Mouse (Mus musculus) liver, embryonic 14.5 days (tissue): ENCODE measurements around the gene Metap1d.

ENCODE experiments used
- CTCF ChIP-seq: IDR thresholded peaks from 2 replicates; pipeline ENCODE4 v1.5.1; 2016; ENCODE audit warnings: antibody characterized with exemption, low read depth, control low read depth
- EP300 ChIP-seq: IDR thresholded peaks from 2 replicates; pipeline ENCODE4 v1.6.1; 2016; ENCODE audit warnings: antibody characterized with exemption, low read depth

DNA sequence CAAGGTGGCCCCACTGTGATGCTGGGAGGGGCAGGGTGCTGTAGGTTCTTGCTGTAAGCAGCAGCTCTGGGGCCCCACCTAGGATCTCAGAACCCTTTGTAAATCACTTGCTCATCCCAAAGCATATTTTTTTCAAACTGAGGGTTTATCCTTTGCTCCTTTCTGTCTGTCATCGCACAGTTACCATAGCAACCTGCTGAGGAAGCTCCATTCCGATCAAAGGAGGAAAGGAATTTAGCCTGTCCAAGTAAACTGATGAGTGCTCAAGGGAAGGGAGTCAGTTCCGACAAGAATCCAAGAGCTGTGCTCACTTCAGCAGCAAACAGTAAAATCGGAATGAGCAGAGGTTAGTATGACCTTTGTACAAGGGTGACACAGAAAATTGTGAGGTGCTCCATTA is 41.9 kb downstream of the Metap1d start:
- TF ChIP-seq CTCF = no peak
- no peak for TF ChIP-seq EP300
